Mouse (Mus musculus) gastrocnemius, postnatal 10 days (tissue): ENCODE data around the gene Eif2b2. TPM values are rescaled to one million over a fixed set of nuclear protein-coding genes. Genes with fewer than 3 reads are reported as not detected.

Source experiments
- DNase-seq: peaks from one replicate; pipeline ENCODE4 v3.0.0; 2021; ENCODE audit warnings: mixed read lengths
- total RNA-seq, 2 experiments: library from RNA; stranded (reverse); gene quantifications; 2 replicates each; pipeline ENCODE4 v1.2.3; 2021

The Eif2b2 gene
- total RNA-seq, 2 experiments from 2014 or later = 76.1 to 95.2 TPM

DNA sequence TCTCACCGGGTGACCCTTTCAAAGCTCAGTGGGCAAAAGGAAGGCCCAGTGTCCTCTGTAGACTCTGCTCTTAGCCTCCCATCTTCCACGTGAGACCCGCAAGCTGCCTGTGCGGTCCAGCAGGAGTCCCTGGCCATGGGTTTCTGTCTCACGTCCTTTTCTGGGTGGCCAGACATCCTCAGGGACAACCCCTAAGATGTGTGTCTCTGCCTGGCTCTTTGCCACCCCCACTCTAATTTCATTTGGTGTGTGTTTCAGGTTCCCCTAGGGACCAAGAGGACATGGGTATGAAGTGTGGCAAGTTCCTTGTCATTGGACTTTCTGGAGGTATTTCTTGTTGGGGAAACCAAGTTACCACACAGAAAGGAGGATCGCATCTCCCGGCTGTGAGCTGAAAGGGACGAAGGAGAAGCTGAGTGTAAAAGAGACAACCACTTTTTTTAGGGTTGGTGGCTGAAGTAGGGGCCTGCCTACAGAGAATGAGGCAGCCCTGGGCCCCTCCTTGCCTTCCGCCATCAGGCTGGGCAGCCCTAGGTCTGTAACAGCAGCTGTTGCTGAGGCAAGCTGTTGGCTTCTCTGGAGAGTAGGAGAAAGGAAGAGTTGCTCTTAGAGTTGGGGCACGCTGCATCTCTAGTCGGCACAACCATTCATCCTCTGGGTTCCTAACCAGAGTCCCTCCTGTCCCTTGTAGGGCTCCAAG, 25.2 kb upstream of the Eif2b2 start:
- no peak for DNase-seq

DNA sequence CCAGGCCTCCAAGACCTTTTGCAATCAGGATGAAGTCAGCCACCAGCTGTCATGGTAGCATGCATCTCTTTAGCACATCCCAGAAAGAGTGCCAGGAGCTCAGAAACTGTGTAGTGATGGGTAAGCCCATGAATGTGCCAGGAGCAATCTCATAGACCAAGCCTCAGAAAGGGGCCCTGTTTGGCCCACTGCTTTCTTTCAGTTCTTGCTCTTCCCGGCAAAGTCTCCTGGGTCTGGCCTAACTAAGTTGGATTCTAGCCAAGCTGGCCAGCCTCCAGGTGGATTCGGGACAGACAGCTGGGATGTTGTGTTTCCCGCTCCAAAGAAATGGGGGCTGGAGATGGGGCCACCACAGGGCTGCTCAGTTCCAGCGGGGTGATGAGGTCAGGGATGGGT, 24.7 kb upstream of the Eif2b2 start:
- peak; percentile 93 for DNase-seq

DNA sequence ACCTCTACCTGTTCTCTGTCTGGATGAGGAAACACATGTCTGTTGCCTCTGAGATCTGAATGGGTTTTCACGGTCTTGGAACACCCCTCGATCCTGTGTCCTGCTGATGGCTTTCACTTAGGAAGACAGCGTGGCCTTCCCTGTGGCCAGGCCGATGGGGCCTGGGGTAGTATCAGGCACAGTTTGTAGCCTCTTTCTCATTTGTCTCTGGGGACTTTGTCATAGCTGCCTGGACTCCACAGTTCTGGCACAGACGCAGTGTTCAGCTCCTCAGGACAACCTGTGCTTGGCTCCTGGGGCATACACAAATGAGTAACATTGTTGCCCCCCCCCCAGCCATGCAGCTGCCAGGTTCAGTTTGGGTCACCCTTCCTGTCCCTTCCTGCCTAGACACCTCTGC, 24.2 kb upstream of the Eif2b2 start:
- DNase-seq = no peak

DNA sequence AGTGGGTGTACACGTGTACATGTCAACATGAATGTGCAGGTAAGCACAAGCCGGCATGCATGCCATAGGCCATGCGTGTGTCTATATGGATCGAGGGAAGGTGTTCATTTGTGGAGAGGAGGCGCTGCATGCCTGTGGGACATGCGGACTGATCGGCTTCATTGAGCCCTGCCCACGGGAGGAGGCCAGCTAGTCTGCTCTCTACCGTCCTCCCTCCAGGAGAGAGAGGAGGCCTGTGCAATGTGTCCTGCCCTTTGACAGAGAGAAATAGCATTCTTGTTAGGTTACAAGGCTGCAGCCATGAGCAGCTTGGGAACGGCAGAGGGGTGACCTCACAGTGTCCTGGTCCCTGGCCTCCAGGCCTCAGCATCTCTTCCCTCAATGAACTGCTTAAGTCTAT, 23.1 kb upstream of the Eif2b2 start:
- DNase-seq = no peak

DNA sequence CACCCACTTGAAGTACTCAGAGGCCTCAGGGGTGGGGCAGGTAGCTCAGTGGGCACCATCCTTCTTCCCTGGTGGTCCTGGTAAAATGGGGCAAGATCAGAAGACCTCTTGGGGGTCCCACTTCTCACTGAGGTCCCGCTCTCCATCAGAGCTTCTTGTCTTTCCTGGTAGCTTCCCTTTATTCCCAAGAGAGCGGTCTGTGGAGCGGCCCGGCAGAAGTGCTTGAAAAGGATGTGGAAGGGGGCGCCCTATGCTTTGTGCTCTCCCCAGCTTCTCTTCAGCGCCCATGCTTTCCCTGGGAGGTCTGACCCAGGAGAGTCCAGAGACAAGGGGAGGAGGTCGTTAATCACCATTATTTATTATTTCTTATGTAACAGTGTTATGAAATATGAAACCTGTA, 21.9 kb upstream of the Eif2b2 start:
- DNase-seq = no peak

DNA sequence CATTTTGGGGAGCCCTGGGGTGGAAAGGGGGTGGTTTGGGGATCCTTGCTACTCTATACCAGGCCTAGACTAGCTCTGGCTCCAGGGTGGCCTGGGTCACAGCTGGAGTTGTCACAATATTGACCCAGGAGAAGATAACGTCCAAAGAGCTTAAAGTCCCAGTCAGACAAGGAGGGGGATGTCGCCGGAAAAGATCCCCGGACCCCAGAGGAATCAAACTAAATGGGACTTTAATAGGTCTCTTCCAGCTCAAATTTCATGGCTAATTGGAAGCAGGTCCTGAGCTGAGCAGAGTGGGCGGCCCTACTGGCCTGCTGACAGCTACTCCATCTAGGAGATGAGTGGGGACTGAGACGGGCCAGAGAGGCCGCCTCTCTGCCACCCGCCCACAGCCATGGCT, 21.3 kb upstream of the Eif2b2 start:
- no peak for DNase-seq

DNA sequence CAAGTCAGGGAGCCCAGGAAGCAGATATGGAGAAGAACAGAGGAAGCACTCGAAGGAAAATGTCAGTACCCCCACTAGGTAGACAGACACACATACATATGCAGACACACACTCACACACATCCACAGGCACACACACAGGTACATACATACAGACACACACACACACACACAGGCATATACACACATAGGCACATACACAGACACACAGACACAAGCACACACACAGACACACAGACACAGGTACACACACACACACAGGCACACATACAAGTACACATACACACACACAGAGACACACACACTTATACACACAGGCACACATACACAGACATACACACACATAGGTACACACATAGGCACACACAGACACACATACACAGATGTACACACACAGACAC, 19.3 kb upstream of the Eif2b2 start:
- DNase-seq = no peak

DNA sequence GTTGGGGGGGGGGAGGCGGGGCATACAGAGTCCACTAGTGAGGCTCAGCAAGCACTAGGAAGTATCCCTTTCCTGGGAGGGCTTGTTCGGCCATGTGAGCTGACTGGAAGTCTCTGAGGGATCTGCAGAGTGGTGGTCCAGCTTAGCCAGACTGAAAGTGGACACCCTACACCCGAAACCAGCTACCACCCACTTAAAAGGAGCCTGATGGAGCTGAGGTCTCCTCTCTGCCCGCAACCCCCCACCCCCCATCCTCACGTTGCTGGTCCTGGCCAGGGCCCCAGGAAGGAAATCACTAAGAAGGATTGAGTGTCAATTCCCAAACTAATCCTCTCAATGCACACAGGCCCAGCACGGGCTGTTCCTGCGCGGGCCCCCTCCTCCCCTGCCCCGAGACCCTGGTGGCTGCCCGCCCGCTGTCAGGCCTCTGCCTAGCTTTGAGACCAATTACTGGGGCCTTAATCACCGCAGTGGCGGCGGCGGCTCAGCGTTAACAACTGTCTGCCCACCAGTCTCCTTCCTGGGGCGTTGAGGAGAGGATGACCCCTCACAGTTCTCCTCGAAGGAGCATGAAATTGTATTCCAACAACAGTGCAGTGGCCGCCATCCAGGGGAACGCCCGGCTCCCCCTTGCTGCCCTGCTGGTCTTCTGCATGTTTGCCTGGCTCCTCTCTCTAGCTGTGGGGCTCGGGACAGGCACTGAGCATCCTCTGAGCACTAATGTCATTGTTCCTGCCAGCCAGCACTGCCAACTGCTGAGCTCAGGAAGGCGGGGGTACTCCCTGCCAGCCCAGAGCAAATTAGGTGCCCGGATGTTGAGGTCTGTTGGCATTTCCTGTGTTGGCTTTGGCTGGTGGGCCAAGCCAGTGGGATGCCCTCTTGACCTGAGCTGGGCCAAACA, 18.1 kb upstream of the Eif2b2 start:
- DNase-seq = peak; percentile 36

DNA sequence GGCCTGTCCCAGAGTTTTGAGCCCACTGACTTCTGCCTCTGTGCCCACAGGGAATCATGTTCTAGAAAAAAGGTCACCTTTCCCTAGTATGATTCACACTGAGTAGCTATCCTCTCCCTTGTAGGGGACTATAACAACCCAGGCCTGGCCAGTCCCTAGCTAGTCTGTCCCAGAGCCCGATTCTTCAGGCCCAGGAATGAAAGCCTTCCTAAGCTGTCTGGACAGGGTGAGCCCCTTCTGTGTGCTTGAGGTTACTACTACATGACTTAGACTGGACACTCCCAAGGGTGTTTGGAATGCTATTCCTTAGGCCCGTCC, 17.5 kb upstream of the Eif2b2 start:
- DNase-seq = no peak

DNA sequence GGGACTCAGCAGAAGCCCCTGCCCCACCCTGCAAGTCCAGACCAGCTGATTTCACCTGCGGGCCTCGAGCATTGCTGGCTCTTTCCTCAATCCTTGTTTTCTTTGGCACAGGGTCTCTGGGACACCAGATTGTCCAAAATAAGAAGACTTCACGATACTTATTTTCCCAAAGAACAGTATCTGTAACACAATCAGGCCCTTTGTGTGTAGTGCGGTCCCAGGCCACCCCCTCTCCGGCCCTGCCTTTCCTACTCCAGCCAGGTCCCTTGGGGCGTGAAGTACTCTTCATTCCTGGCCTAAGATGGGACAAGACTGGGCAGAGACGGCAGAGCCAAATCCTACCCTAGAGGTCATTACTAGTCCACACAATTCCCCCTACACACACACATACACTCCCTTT, 17.1 kb upstream of the Eif2b2 start:
- no peak for DNase-seq

DNA sequence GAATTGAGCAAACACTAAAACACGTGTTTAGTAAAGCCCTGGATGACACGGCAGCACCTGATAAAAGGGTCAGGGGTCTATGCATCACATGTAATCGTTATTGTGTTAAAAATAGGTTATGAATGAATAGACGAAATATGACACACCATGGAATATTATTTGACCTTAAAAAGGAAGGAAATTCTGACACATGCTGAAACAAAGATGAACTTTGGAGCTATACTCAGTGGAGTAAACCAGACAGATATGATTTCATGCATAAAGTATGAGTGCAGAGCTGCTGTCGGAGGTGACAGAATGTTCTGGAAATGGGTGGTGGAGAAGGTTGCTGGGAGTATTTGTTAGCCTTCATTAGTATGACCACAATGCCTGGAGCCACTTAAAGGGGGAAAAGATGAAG, 15.6 kb upstream of the Eif2b2 start:
- no peak for DNase-seq

DNA sequence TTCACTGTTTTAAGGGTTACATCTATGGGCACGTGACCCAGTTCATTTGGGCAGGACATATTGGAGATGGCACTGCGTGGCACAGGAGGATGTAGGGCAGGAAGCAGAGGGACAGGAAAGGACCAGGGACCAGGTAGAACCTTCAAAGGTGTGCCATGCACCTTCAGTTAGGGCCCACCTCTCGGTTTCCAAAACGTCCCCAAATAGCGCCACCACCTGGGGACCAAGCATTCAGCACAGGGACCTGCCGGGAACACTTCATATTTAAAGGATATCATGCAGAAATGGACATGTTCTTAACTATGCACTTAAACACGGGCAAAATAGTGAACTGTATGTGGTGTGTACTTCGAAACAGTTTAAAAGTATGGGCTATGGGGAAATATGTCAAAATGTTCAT, 15.2 kb upstream of the Eif2b2 start:
- DNase-seq = no peak

DNA sequence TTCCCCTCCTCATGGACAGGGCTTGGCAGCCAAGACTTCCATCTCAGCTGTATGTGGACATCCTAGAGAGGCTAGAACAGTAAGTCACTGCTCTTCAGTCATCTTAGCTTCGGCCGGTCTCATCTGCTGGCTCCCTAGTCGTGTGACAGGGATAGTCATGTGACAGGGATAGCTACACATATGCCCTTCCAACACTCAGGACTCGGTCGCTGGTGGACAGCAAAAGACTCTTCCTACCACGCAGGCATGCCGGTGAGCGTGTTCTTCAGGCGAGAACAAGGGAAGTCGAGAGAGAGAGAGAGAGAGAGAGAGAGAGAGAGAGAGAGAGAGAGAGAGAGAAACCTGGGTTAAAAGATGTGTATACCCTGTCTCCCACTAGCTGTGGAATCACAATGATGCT, 13.9 kb upstream of the Eif2b2 start:
- DNase-seq = no peak

DNA sequence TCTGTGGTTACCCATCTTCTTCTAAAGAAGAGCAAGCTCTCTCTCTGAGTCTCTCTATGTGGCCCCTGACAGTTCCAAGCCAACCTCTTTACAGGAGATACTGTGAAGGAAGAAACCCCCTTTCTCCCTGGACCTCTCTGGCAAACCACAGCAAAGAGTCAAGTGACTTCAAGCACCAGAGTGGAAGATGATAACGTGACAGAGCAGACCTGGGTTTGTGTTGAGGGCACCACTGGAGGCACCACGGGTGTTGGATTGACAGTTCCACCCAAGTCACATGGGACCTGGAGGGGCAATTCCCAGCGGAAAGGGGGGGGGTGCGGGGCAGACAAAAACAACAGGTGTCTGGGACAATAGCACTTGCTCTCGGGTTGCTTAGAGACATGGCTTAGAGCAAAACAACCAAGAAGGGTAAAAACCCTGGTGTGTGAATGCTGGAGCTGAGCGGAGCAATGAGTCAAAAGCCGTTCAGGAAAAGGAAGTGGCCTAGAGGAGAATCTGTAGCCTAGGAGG, 10.5 kb upstream of the Eif2b2 start:
- no peak for DNase-seq

DNA sequence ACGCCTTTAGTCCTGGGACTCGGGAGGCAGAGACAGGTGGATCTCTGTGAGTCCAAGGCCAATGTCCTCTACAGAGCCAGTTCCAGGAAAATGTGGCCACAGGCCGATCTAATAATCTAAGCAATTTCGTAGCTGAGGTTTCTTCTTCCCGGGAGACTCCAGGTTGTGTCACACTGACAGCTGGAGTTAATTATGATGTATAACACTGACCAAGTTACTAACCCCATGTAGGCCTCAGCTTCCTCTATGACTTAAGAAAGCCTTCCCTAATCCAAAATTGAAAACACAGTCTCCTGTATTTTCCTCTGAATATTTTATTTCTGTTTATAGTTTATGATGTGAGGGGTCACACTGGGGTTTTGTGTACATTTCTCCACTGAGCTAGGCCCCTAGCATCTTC, 4.2 kb upstream of the Eif2b2 start:
- DNase-seq = no peak

DNA sequence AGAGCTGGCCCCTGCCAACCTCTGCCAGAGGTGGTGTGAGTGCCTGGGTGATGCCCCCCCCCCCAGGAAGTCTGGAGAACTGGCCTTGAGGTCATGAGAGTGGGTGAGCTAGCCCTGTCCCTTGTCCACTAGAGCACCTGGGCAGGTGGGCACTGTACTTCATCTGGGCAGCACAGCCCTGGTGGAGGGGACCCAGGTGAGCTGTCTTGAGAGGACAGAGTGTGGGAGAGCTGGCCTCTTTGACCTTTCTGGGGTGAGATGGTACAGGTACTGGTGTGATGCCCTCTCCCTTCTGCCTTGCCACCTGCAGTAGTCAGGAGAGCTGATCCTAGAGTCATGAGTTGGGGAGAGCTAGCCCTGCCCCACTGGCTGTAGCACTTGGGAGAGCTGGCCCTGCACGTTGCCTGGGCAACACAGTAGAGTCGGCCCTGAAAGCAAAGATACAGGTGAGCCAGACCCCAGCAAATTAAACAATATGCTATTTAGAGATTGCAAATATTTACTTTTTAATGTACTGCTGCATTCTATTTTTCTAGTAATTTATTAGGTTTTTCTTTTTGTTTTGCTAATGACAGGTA, 1.5 kb upstream of the Eif2b2 start:
- no peak for DNase-seq

DNA sequence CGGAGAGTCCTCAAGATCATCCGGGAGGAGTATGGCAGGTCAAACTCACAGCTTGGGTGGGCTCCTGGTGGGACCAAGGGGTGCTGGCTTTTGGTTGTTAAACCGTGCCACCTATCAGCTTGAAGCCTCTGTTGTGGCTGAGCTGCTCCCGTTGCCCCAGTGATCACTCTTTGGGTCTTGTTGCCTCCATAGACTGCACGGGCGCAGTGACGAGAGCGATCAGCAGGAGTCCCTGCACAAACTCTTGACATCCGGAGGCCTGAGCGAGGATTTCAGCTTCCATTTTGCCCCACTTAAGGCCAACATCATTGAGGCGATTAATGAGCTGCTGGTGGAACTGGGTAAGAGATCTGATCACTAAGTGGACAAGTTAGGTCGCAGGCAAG, 617 bp downstream of the Eif2b2 start:
- DNase-seq = no peak

DNA sequence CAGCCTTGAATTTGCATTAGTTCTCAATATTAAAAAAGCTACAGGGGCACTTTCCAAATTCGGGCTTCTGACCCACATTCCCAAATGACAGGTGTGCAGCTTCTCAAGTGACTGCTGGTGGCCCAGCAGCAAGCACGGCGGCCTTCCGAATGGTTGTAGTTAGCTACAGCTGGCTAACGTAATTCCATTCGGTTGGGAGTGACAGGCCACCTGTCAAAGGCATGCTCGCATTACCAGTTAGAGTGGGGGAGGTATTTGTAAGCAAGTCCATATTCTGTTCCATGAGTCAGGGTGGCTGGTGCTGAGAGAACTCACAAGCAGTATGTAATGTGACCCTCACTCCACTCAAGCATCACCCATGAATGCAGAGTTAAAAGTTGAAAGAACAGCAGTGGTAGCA, 7.9 kb downstream of the Eif2b2 start:
- peak; percentile 40 for DNase-seq

DNA sequence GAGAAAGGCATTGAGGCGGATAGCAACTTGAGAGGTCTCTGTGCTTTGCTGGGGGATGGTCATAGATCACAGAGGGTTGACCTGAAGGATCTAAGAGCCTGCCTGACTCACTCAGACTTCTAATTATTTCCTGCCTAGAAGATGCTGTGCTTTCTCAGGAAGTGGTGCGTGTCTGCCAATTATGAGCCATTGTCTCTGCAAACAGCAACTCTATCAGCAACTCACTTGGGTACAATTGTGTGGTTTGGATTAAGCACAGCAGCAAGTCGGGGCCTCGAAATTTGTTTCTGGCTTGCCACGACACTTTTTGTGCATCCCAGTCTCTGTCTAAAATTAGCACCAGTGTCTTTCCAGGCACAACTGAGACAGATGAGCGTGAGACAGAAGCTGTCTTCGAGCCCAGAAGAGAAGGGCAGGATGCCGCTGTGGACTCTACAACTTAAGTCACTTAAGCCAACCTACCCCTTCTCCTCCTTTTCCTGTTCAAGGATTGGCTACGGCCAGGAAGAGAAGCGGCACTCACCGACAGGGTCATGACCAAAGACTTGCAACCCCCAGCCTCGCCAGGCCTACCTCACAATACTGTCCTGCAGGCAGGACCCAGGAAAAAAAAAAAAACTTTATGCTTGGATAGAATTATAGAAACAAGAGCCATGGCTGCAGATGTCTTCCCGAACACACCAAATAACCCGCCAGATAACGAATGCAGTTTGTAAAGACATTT, 8.8 kb downstream of the Eif2b2 start:
- DNase-seq = no peak

DNA sequence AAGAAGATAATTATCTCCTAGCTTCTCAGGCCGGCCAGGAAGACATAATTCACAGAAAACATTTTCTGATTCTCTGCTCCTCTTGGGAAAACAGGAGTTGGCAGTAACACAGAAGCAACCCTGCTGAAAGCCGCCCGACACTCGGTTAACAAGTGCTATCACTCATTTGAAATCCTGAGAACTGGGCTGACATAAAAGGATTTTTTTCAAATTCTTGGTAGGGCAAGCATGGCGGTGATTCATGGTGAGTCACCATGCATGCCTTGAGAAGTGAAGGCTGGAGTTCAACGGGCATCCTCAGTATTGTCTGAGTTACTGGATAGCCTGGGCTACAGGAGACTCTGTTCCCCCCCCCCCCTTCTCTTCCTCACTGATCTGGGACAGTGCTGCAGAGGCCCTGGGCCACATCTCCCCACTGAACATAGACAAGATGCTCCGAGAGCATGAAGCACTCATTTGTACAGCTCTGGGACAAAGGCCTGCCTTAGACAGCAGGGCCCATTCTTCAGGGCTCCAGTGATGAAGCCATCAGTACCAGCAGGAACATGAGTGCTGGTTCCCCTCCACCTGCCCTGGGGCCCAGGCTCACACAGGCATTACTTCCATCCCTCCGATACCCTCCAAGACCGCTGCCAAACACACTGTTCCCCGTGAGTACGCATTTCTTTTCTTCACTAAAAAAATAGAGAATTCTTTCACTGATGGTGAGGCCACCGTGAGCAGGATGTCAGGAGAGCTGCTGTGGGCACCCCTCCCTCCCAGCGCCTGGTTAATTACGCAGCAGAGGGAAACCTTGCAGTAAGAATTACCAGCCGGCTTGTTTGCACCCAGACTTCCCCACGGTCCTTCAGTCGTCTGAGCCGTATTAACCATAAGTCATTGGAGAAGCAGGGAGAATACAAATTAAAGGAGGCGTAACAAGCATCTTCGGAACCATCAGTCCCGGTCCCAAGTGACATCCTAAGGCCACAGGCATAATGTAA, 14.4 kb downstream of the Eif2b2 start:
- no peak for DNase-seq

DNA sequence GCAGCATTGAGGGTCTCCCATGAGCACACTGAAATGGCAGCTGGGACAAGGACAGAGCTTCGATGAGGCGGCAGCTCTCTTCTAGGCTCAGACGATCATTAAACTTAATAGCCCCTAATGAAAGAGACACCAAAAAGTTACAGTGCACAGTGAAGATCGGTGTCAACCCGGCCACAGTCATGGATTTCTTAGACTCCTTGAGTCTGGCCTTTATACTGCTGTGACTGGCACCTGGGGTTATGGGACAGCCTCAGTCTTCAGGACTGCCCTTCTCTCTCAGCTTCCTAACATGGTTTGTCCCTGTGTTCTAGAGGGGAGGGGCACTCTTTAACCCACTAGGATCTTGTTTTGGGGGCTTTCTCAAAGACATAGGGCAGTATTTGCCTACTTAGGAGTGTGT, 18.3 kb downstream of the Eif2b2 start:
- DNase-seq = no peak

DNA sequence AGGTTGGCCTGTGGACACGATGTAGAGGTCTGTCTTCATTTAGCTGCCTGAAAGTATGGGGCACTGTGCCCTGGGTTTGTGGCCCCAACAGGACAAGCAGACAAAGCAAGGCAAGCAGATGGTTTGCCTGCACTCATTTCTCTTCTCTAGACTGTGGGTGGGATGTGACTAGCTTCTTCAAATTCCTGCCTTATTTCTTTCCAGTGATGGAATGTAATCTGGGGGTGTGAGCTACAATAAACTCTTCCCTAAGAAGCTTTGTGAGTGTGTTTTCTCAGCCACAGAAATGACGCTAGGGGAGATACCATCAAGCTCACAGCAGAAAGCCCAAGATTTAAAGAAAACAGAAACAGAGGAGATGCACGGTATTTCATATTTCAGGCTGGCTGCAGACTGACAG, 32.8 kb downstream of the Eif2b2 start:
- DNase-seq = no peak
